ENCODE assay signal across 23 mouse cellular contexts in the genomic region with DNA sequence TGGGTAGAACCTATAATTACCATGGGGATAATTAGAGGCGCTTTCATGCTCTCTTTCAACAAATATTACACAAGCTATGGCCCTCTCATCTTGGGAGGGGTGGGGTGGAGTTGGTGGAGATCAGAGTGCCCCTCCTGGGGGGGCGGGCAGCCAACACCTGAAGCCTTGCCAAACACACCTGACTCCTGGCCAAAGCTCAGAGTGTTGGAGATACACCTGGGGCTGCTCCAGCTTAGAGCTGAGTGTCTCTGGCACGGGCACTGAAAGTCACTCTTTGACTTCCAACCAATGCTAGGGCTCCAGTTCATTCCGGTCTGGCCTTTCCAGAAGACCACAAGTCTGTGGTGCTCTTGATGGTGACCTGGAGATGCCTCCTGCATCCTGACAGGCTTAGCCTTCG. TPM values are rescaled to one million over a fixed set of nuclear protein-coding genes. Genes with fewer than 3 reads are reported as not detected.
A peak's percentile ranks its signal among the peaks of the same experiment; 100 is the strongest.
DNase-seq lines count a peak whose midpoint lies in the region; ATAC-seq and TF ChIP-seq lines count a peak whose summit lies in the region.
"Had no signal": no experiment of that assay in that cellular context is flagged by ENCODE, and none has a peak within 500 bp of the region (broad histone marks: within the 10 kb centered on the region; RNA-seq: fewer than 3 reads in every experiment).

No protein-coding gene starts in this region.

- no peaks in the 10 kb centered on the region for H3K9me3 ChIP-seq in embryonic facial prominence, embryonic 15.5 days (replicated peaks)
- H3K9me3 ChIP-seq: forebrain, embryonic 12.5 days; heart, embryonic 15.5 days; neural tube, embryonic 15.5 days had no signal

- peak; percentile 38 to 52 for DNase-seq in lung, adult 18-20 months
- no peak for DNase-seq in lung, adult 2 months
- DNase-seq in lung, postnatal 14 days: peak; percentile 32
- no peak for DNase-seq in heart, adult 11 months
- no peak for DNase-seq in yolk sac, embryonic 10.5 days (ENCODE audit: low spot score)
- DNase-seq: adrenal gland, postnatal 10 days; cerebellum, adult 18-20 months; cerebellum, postnatal 25 days; heart, postnatal 36 days; kidney, adult 18-20 months; layer of hippocampus, adult 9-11 months; right cerebral cortex, adult 18-20 months had no signal

- no peak overlapping the region for H3K9ac ChIP-seq in embryonic facial prominence, embryonic 15.5 days
- H3K9ac ChIP-seq: forebrain, embryonic 12.5 days; heart, embryonic 15.5 days; hindbrain, embryonic 14.5 days; neural tube, embryonic 15.5 days had no signal

- no peak overlapping the region for H3K4me2 ChIP-seq in embryonic facial prominence, embryonic 15.5 days (replicated peaks)
- H3K4me2 ChIP-seq: forebrain, embryonic 12.5 days; heart, embryonic 15.5 days; hindbrain, embryonic 14.5 days; neural tube, embryonic 15.5 days had no signal

- no peak for TF ChIP-seq CTCF in lung, adult 2 months (IDR thresholded peaks at IDR 0.05; ENCODE audit: insufficient read depth, low read length)

- ATAC-seq in embryonic facial prominence, embryonic 15.5 days (ENCODE audit: insufficient number of reproducible peaks, low FRiP score, low TSS enrichment, low read depth): no peak
- ATAC-seq in monocyte, adult 5-6 weeks (replicated peaks; ENCODE audit: insufficient number of reproducible peaks, low FRiP score, low TSS enrichment, poor library complexity, severe bottlenecking): no peak
- ATAC-seq: inflammation-experienced regulatory T-cells, adult 6 months; midbrain, embryonic 16.5 days had no signal

- no peaks in the 10 kb centered on the region for H3K36me3 ChIP-seq in embryonic facial prominence, embryonic 15.5 days
- H3K36me3 ChIP-seq: forebrain, embryonic 12.5 days; heart, embryonic 15.5 days; neural tube, embryonic 15.5 days had no signal

- TF ChIP-seq POLR2A in lung, adult 2 months (IDR thresholded peaks at IDR 0.05; ENCODE audit: borderline replicate concordance, extremely low read depth, low read depth, low read length): no peak

- H3K27me3 ChIP-seq in embryonic facial prominence, embryonic 15.5 days: no peaks in the 10 kb centered on the region
- H3K27me3 ChIP-seq: heart, embryonic 15.5 days; neural tube, embryonic 15.5 days had no signal

- H3K27ac ChIP-seq in embryonic facial prominence, embryonic 15.5 days (replicated peaks): peak overlapping the region; percentile 89
- H3K27ac ChIP-seq: forebrain, embryonic 12.5 days; heart, embryonic 15.5 days; hindbrain, embryonic 14.5 days; neural tube, embryonic 15.5 days had no signal

- 72% methylated on average over 5 of the region's 5 CpGs for WGBS in lung, adult 2 months
- WGBS in embryonic facial prominence, embryonic 15.5 days: 73% methylated on average over 5 of the region's 5 CpGs

- H3K4me3 ChIP-seq in lung, adult 2 months (replicated peaks; ENCODE audit: extremely low read depth, low read depth, low read length): no peak overlapping the region
- H3K4me3 ChIP-seq in embryonic facial prominence, embryonic 15.5 days (replicated peaks): no peak overlapping the region
- H3K4me3 ChIP-seq: forebrain, embryonic 12.5 days; heart, embryonic 15.5 days; neural tube, embryonic 15.5 days had no signal

- peaks cover 6% of the 10 kb centered on the region for H3K4me1 ChIP-seq in lung, adult 2 months (ENCODE audit: control insufficient read depth, insufficient read depth, low read length)
- H3K4me1 ChIP-seq in embryonic facial prominence, embryonic 15.5 days: peaks cover 36% of the 10 kb centered on the region

RNA-seq across cellular contexts. Expression of a gene that starts 3.2 kb away (rescaled TPM):
- 85.1 and 107 TPM in 2 replicates for polyA plus RNA-seq in lung, adult 2 months (2012; rRNA removed)
- polyA plus RNA-seq in embryonic facial prominence, embryonic 15.5 days (2015; fragmentation: Nextera tagmentation; extraction: Ambion mirVana): 20.9 and 24.9 TPM in 2 replicates
- total RNA-seq in monocyte, adult 5-6 weeks (2017): 29.9 to 52.1 TPM (median 44.8 TPM) in 3 replicates

RNA-seq across cellular contexts. Expression of a gene that starts 36.9 kb away (rescaled TPM):
- polyA plus RNA-seq in lung, adult 2 months (2012; rRNA removed): 0.08 TPM in 1 of 2 replicates, not detected in the other
- polyA plus RNA-seq in embryonic facial prominence, embryonic 15.5 days (2015; fragmentation: Nextera tagmentation; extraction: Ambion mirVana): 0.07 TPM in 1 of 2 replicates, not detected in the other
- not detected in 3 replicates for total RNA-seq in monocyte, adult 5-6 weeks (2017)
- total RNA-seq: gastrocnemius, postnatal 4 days; heart, postnatal 36 days; left cerebral cortex, adult 18-20 months; left cerebral cortex, postnatal 36 days had no signal
- polyA plus RNA-seq: forebrain, embryonic 12.5 days; hindbrain, embryonic 14.5 days had no signal

Comparison
In these comparisons a context has a peak if more than half of its experiments do, and no peak if none do; other contexts are left out.
1. DNase-seq: peak in lung, adult 18-20 months (2 of 2) and lung, postnatal 14 days (single experiment); none in lung, adult 2 months (single experiment), heart, adult 11 months (single experiment) and yolk sac, embryonic 10.5 days (single experiment).